Mouse (Mus musculus) spleen, adult 18-20 months (tissue): ENCODE measurements around the gene Gm10770.
"Not testable (repeated sequence)": the region's sequence is repeated elsewhere in the genome, so short reads cannot be mapped to it uniquely, and the experiment has no call there.

Experiments used
- DNase-seq, 2 experiments: peaks; one replicate each; pipeline ENCODE4 v3.0.0; 2022; ENCODE audit warnings: mixed read lengths in 2 of 2

The Gm10770 gene

DNA sequence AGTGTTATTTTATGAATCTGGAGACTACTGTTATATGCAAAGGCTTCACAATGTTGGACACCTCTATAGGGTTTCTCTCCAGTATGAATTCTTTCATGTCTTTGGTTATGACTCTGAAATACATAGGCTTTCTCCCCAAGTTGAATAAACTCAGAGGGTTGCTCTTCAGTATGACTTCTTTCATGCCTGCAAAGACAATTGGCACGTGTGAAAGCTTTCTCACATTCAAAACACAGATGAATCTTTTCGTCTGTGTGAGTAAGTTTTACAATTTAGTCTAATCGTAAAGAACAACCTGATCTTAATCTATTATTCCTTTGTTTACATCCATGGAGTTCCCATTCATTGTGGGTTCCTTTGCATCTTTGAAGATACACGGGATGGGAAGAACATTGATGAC, at the start of gene Gm10770:
Gene Gm10770 (minus strand): TSS at position 101 of the 400 bp plus-strand sequence.
- DNase-seq = not testable (repeated sequence)

DNA sequence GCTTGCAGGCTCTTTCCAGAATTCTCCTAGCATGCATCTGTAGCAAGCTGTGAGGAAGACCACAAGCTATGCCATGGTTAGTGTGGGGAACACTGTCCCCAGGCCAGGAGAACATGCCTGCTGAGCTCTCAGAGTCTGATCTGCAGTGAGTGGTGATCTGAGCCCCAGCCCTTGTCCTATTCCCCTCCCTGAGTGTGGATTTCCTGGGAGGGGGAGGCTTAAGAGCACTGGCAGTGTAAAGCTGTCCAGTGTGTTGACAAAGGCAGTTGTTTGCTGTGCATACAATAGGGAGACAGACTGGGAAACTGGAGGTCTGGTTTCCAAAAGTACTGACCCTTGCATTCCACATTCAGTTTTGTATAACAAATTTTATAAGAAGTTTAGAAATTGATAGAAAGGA, 43.8 kb upstream of the Gm10770 start:
- DNase-seq = not testable (repeated sequence)

DNA sequence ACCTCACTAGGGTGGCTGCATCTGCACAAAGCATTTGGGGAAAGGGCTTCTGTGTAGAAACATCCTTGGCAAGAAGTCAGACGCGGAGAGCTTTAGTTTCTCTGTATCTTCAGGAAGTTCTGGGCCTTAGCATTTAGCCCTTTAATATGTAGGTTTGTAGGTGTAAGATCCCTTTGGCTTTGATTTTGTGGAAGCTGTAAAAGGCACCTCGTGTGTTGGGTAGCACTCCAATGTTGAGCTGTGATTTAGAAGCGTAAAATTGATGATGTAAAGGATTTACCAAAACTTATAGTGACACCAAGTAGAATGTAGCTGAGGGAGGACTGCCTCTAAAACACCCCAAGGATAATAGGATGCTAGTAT, 38.9 kb upstream of the Gm10770 start:
- DNase-seq = not testable (repeated sequence)

DNA sequence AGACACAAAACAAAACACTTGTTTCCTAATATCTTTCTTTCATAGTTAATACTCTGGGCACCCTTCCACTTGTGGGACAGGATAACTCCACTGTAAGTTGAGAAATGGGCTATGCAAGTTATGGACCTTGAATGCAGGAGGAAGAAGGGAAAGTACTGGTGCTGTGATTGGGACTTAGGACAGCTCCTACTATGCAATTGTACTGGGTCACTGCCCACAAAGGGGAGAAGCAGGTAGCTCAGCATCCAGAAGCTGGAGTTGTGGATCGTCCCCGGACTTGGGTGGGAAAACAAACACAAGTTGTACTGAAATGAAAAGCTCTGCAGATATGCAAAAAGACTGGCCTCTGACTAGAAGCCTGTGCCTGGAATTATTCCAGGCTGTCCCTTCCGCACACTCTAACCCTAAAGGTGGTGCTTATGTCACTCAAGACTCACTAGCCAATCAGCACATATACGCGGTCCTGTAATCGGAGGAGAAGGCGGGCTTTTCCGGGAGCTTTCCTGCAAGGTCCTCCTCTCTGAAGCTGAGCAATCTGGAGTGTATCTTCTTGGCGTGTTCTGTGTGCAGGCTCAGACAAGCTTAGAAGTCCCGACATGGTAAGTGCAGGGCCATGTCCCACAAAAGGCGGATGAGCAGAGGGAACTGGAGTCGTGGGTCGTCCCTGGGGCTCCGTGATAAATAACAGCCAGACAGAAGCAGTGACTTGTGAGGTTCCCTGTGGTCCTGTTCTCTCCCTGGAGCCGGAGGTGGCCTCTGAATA, 38.3 kb upstream of the Gm10770 start, which contains the start of gene Zfp937:
Gene Zfp937 (plus strand): TSS at position 474 of the 763 bp plus-strand sequence.
- peak; percentile 46 to 49 for DNase-seq

DNA sequence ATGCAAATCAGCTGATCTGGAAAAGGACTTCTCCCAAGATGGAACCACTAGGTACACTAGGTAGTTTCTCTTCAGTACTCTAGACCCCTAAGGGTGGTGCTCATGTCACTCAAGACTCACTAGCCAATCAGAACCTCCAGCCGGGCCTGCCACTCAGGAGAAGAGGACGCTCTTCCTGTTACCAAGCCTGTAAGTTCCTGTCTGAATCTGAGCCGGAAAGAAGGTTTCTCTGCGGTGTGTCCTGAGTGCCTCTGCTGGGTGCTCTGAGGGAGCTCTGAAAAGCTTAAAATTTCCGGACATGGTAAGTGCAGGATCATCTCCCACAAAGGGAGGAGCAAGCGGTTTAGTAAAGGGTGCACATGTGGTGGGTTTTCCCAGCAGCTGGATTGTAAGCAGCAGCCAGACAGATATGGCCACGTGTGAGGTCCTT, 2.1 kb upstream of the Gm10770 start, which contains the start of gene Gm14139:
Gene Gm14139 (plus strand): TSS at position 186 of the 430 bp plus-strand sequence.
- DNase-seq = not testable (repeated sequence)

DNA sequence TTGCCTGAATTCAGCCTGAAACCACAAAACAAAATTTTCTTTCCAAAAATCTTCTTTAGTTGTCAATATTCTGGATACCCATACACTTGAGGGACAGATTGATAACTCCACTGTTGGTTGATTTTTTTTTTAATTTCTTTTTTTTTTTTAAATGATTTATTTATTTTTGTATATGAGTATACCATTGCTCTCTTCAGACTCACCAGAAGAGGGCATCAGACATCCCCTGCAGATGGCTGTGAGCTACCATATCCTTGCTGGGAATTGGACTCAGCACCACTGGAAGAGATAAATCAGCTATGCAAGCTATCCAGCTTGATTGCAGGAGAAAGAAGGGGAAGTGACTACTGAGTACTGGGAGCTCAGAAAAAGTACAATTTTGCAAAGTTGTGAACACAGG, 1.6 kb upstream of the Gm10770 start:
- not testable (repeated sequence) for DNase-seq

DNA sequence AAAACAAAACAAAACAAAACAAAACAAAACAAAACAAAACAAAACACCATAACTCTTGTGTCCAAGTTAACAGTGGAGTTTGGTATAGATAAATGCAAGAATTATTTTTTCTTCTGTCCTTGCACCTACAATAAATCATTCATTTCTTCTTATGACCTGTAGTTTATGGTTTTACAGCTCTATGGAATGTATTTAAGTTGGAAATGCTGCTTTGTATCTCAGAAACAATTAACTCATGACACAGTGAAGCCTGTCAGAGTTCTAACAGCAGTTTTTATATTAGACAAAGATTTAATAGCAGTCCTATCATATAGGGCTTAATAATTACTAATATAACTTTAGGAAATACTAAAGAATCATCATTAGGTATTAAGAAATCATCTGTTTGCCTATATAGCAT, 5.6 kb downstream of the Gm10770 start:
- no peak for DNase-seq

DNA sequence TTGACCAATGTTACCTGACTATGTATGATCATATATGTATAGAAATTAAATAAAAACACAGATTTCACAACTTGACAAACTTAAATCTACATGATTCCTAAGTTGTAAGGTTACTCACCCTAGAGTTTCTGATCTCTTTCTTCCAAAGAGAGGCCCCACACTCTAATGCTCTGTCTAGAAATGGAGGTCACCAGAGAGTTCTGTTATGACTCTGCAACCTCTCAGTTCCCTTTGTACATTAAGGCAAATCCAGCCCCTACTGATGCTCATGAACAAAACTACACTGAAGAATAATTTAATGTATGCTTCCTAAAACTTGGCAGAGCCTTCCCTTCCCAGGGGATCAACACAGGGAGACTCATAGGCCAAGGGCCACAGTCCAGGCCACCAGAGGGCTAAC, 12.8 kb downstream of the Gm10770 start:
- no peak for DNase-seq

DNA sequence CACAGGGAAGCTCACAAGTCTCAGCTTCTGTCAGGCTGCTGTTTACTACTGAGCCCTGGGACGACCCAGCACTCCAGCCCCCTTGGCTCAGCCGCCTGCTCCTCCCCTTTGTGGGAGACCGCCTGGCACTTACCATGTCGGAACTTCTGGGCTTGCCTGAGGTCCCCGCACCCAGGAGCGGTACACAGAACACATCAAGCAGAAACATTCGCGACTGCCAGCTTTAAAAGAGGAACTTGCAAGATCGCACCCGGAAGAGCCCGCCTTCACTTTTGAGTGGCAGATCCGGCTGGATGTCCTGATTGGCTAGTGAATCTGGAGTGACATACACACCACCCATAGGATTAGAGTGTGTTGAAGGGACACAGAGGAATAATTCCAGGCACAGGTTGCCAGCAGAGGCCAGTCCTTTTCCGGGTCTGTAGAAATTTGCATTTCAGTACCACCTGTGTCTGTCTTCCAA, 43.0 kb downstream of the Gm10770 start, which contains the start of gene Zfp120:
Gene Zfp120 (minus strand): TSS at position 274 of the 463 bp plus-strand sequence.
- DNase-seq = peak; percentile 77

DNA sequence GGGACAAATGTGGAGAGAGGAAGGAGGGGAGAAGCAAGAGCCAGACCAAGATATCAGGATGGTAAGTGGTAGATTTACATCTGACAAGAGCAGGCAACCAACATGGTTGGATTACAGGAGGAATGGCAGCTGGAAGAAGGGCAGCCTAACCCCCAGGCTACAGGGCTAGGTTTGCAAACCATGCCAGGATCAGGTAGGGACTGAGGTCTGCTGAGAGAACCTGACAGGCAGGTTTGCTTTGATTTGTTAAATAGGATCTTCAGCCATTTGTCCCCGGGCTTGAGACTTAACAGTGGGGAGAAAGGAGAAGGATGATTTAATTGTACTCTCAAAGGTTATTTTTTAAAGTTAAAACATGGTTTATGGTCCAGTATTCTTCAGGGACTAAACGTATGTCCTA, 46.7 kb downstream of the Gm10770 start:
- DNase-seq = no peak

DNA sequence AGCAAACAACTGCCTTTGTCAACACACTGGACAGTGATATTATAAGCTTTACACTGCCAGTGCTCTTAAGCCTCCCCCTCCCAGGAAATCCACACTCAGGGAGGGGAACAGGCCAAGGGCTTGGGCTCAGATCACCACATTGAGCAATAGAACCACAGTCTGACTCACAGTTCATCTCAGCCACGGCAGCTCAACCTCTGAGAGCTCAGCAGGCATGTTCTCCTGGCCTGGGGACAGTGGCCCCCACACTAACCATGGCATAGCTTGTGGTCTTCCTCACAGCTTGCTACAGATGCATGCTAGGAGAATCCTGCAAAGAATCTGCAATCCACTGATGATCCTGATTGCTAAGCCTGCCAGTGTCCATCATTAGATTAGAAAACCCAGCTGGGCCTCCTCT, 47.5 kb downstream of the Gm10770 start:
- not testable (repeated sequence) for DNase-seq
